Mouse (Mus musculus): ENCODE measurements around the gene Pnliprp1.

Pnliprp1 gene

DNA sequence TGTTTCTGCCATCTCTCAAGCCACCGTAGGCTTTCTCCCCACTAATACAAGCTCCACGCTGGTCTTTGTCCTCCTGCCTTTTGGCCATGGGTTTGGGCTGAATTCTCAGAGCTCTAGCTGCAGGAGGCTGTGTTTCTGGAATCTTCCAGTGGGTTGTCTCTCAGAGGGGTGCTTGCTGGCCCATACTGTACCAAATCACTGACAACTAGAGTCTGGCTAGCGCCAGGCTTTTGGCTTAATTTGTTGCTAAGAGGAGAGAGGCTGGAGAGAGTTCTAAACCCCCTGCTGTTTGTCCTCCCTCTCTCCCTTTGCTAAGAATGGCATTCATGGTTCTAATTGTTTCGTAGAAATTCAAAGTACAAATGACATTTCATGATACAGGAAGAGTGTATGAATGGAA, 52.9 kb downstream of the Pnliprp1 start:
- no peak for DNase-seq

DNA sequence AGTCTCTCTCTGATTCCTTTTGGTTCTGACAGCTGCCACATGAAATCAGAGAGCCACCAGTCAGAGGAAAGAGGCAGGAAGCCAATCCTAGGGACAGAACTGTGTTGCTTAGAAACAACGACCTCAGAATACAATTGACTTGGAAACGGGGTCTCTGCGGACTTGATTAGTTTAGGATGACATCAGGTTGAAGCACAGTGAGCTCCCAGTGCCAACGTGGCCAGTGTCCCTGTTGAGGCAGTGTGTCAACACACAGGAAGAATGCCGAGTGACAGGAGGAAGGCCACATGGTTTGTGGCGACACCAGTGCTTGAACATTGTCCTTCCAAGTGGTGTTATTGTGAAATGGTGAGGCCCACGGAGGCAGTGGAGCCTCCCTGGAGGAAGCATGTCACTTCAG, 55.3 kb downstream of the Pnliprp1 start:
- DNase-seq: no peak

DNA sequence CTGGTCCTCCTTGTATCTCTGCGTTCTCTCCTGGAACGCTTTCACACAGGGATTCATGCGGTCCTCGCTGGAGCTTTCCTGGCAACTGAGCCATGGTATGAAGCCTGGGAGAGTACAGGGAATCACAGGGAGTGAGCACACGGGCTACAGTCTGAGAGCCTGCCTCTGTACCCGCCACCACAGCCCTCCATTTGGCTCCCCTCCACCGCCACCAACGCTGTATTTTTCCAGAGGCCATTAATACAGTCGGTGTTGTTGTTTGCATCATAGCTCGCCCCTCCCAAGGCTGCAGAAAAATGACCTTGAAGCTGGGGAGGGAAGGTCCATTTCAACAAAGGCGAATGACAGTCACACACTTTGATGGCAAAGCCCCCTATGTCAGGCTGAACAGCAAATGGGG, 60.5 kb downstream of the Pnliprp1 start:
- DNase-seq: no peak

Data from heart, adult 11 months (tissue).